Mouse (Mus musculus): ENCODE data around the gene Wnt3a. TPM values are rescaled to one million over a fixed set of nuclear protein-coding genes. Genes with fewer than 3 reads are reported as not detected.
"Not testable (repeated sequence)": the region's sequence is repeated elsewhere in the genome, so short reads cannot be mapped to it uniquely, and the experiment has no call there.

Wnt3a gene
- polyA plus RNA-seq, 1 experiment from 2014 or later, result 1.2 TPM

DNA sequence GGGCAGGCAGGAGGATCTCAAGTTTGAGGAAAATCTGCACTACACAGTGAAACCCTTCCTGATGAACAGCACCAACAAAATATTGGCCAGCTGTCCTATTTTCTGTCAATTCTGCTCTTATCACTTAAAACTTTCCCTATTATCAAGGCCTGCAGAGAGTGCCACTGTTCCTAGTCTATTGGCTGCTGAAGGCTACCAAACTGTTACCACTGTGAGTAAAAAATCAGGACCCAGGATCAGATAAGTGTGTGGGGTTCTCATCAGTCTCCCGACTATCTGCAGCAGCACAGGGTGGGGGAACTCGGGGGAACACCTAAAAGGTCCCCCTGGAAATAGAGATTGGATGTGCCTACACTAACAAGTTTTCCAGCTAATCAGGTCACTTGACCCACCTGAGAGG, 65.4 kb downstream of the Wnt3a start:
- WGBS, result 84% methylated on average over 2 of the region's 2 CpGs
- H3K36me3 ChIP-seq, result 0 out of 2 replicates have a peak, but pooled peaks cover 4% of the 10 kb centered on the region
- peak overlapping the region; percentile 98 for H3K4me2 ChIP-seq
- H3K27ac ChIP-seq (replicated peaks), result no peak overlapping the region
- H3K9ac ChIP-seq, result peak overlapping the region; percentile 34; the same call in 1 of the 2 replicates
- peak overlapping the region; percentile 1; the same call in 1 of the 2 replicates for H3K4me3 ChIP-seq
- ATAC-seq (ENCODE audit: low read depth), result no peak
- no peaks in the 10 kb centered on the region for H3K27me3 ChIP-seq
- peaks cover 64% of the 10 kb centered on the region for H3K4me1 ChIP-seq (replicated peaks)
- no peaks in the 10 kb centered on the region for H3K9me3 ChIP-seq

DNA sequence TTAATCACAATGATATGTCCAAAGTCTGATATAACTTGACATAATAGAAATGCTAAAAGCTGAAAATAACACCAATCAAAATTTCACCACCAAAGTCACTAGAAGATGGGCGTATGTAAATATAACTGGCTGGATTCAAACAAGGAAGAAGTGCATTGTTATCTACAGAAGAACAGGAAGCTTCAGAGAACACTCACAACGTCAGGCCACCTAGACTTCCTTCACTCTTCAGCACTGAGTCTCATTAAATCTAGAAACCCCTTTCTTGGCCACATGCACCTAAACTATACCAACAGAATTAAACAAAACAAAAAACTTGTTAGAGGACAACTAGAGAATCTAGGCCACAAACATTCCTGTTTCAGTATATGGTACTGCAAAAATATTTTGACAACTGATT, 66.1 kb downstream of the Wnt3a start:
- peaks cover 64% of the 10 kb centered on the region for H3K4me1 ChIP-seq (replicated peaks)

DNA sequence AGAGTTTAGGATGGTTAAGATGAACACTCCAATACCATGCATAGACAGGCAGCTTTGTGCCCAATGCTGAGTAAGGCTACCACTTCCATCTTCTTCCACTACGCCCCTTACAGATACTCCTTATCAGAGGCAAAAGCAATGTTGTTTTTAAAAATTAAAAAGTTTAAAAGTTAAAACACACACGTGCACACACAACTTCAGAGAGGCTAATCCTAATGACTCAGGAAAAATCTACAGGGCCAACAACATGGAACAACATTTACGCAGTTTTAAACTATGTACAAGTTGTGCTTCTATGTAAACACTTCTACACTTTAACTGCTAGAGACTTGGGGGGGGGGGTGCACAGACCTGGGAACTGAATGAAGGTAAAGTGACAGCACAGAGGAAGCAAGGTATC, 66.5 kb downstream of the Wnt3a start:
- H3K9ac ChIP-seq, result no peak overlapping the region
- H3K9me3 ChIP-seq, result no peaks in the 10 kb centered on the region
- H3K27ac ChIP-seq (replicated peaks), result no peak overlapping the region
- H3K4me2 ChIP-seq, result peak overlapping the region; percentile 7; the same call in 1 of the 2 replicates
- peaks cover 10% of the 10 kb centered on the region; the same call in 1 of the 2 replicates for H3K36me3 ChIP-seq
- H3K27me3 ChIP-seq, result no peaks in the 10 kb centered on the region
- ATAC-seq (ENCODE audit: low read depth), result no peak
- H3K4me1 ChIP-seq (replicated peaks), result peaks cover 64% of the 10 kb centered on the region
- WGBS, result 97% methylated on average over 3 of the region's 3 CpGs
- H3K4me3 ChIP-seq, result no peak overlapping the region

More for the DNA sequence above, 66.1 kb downstream of the Wnt3a start:
- no peaks in the 10 kb centered on the region for H3K27me3 ChIP-seq
- H3K9ac ChIP-seq, result no peak overlapping the region
- ATAC-seq (ENCODE audit: low read depth), result no peak
- H3K4me3 ChIP-seq, result no peak overlapping the region
- H3K4me2 ChIP-seq, result peak overlapping the region; percentile 7; the same call in 1 of the 2 replicates
- 78% methylated on average over 2 of the region's 2 CpGs for WGBS
- 0 out of 2 replicates have a peak, but pooled peaks cover 7% of the 10 kb centered on the region for H3K36me3 ChIP-seq
- no peaks in the 10 kb centered on the region for H3K9me3 ChIP-seq
- no peak overlapping the region for H3K27ac ChIP-seq (replicated peaks)

DNA sequence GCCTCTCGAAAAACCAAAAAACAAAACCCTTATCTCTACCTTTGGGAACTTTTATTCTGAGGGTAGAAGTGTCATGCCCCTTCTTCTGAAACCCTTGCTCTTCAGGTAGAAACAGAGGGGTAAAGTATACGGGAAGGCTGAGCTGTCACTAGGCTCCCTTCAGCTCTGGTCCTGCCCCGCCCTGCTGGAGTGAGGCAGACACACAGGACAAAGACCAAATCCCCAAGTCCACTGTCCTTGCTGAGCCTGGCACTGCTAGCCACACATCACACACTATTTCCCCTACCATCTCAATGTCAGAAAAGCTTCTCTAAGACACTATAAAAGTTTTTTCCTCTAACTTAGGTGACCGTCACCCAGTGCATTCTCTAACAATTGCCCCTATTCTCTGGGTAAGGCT, 68.2 kb downstream of the Wnt3a start:
- no peak for ATAC-seq (ENCODE audit: low read depth)
- Histone ChIP-seq H3K27me3 (no peaks in the 10 kb centered on the region), H3K4me1 (replicated peaks) (peaks cover 56% of the 10 kb centered on the region), H3K4me2 (no peak overlapping the region), H3K9ac (no peak overlapping the region), H3K4me3 (no peak overlapping the region), H3K36me3 (peaks cover 21% of the 10 kb centered on the region; the same call in 1 of the 2 replicates), H3K9me3 (no peaks in the 10 kb centered on the region), H3K27ac (replicated peaks) (no peak overlapping the region)
- 92% methylated on average over 4 of the region's 4 CpGs for WGBS

DNA sequence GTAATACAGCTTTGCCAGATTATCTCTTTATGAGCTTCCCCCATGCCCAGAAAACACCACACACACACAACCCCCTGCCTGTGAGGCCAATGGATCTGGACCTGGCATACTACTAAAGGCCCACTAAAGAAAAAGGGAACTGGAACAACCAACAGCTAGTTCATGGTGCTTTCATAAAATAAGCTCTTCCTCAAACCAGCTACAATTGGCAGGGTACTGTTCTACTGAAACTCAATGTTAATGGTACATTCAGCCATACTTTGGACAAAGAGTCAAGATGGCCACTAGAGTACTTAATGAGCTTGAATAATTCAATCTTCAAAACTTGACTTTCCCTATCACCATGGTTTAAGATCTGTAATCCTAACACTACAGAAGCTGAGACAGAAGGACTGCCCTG, 68.9 kb downstream of the Wnt3a start:
- no peak overlapping the region for H3K4me2 ChIP-seq
- H3K9me3 ChIP-seq, result no peaks in the 10 kb centered on the region
- peaks cover 21% of the 10 kb centered on the region; the same call in 1 of the 2 replicates for H3K36me3 ChIP-seq
- H3K9ac ChIP-seq, result no peak overlapping the region
- no peak overlapping the region for H3K4me3 ChIP-seq
- no peak overlapping the region for H3K27ac ChIP-seq (replicated peaks)
- peaks cover 49% of the 10 kb centered on the region for H3K4me1 ChIP-seq (replicated peaks)
- no peaks in the 10 kb centered on the region for H3K27me3 ChIP-seq
- ATAC-seq (ENCODE audit: low read depth), result no peak

DNA sequence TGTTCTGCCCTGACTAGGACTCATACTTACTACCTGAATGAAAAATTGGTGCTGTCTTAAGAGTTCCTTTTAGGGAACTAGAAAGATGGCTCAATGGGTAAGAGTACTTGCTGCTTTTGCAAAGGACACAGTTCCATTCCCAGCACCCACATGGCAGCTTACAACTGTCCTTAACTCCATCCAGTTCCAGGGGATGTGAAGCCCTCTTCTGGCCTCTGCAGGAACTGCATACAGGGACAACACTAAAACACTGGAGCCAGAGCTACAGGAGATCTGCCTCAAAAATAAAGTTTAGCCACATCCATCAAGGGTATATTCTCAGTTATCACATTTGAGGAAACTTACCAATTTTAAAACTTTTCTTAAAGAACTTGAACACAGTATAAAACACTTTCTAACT, 71.5 kb downstream of the Wnt3a start:
- Histone ChIP-seq H3K4me3 (no peak overlapping the region), H3K27me3 (no peaks in the 10 kb centered on the region), H3K36me3 (peaks cover 27% of the 10 kb centered on the region; the same call in 1 of the 2 replicates), H3K27ac (replicated peaks) (no peak overlapping the region), H3K9ac (no peak overlapping the region), H3K9me3 (no peaks in the 10 kb centered on the region), H3K4me1 (replicated peaks) (peaks cover 24% of the 10 kb centered on the region), H3K4me2 (no peak overlapping the region)
- ATAC-seq (ENCODE audit: low read depth), result no peak

DNA sequence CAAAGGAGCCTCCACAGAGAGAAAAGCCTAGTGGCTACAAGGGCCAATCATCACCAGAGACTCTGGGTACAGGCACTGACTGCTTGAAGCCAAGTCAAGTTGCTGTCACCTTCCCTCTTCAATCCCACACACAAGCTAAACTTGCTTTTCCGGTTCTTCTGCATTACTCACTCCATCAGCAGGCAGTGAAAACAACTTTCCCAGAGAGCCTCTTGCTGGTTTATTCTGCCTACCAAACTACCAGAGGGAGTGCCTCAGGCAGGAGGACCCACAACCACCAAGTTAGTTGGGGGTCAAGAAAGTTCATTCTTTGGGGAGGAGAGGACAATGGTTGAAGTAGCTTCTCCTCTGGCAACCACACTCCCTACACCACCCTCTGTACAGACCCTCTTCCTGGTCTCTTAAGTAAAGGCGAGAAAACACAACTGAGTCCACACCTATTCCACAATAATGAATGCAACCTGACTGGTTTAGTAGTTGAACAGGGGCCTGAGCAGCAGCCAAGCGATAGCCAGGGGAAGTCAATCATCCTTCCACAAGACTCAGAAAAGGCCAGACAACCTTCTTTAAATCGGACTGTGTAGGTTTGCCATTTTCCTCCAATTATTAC, 72.1 kb downstream of the Wnt3a start:
- H3K27me3 ChIP-seq, result no peaks in the 10 kb centered on the region
- H3K4me2 ChIP-seq, result no peak overlapping the region
- H3K36me3 ChIP-seq, result peaks cover 23% of the 10 kb centered on the region; the same call in 1 of the 2 replicates
- H3K9ac ChIP-seq, result no peak overlapping the region
- WGBS, result 91% methylated on average over 4 of the region's 4 CpGs
- H3K4me1 ChIP-seq (replicated peaks), result peaks cover 18% of the 10 kb centered on the region
- ATAC-seq (ENCODE audit: low read depth), result no peak
- no peak overlapping the region for H3K4me3 ChIP-seq
- no peak overlapping the region for H3K27ac ChIP-seq (replicated peaks)
- H3K9me3 ChIP-seq, result no peaks in the 10 kb centered on the region

DNA sequence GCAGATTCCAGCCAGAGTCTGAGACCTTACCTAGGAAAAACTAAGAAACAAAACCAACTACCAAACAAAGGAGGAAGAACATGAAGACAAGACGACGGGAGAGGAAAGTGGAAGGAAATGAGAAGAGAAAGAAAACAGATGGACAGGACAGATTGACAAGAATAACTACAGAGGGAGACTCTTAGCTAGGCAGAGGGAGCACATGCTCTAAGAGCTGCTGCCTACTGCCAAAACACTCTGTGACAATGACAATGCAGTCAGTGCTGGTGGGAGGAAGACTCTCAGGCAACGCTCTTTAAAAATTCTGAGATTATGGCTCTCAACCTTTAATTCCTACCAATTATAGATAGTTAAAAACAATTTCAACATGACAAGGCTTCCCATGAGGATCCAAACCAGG, 73.6 kb downstream of the Wnt3a start:
- Histone ChIP-seq H3K27ac (replicated peaks) (no peak overlapping the region), H3K4me3 (no peak overlapping the region), H3K4me2 (no peak overlapping the region), H3K27me3 (no peaks in the 10 kb centered on the region), H3K36me3 (peaks cover 35% of the 10 kb centered on the region), H3K9me3 (no peaks in the 10 kb centered on the region), H3K4me1 (replicated peaks) (peaks cover 9% of the 10 kb centered on the region; the same call in 1 of the 2 replicates), H3K9ac (no peak overlapping the region)
- 82% methylated on average over 3 of the region's 3 CpGs for WGBS
- ATAC-seq (ENCODE audit: low read depth), result no peak

DNA sequence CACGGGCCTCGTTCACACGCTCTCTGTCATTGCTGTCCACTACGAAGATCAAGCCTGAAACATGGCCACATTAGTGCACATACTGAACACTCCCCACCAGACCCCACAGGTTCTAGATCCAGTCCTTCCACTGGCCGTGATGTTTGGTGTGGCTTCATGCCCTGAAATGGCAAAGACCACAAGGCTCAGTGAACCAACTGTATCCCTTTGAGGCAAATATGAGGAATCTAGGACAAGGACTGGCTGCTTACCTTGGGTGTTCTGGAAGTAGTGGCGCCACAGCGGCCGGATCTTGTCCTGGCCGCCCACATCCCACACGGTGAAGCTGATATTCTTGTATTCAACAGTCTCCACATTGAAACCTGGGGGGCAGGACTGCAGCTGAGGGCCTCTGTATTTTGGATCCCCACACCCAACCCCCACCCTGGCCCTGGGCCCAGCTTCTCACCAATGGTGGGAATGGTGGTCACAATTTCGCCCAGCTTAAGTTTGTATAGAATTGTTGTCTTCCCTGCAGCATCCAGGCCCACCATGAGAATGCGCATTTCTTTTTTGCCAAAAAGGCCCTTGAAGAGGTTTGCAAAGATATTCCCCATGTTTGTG, 77.6 kb downstream of the Wnt3a start:
- Histone ChIP-seq H3K4me2 (no peak overlapping the region), H3K4me1 (replicated peaks) (peaks cover 19% of the 10 kb centered on the region), H3K9ac (no peak overlapping the region), H3K9me3 (no peaks in the 10 kb centered on the region), H3K4me3 (no peak overlapping the region), H3K36me3 (peaks cover 50% of the 10 kb centered on the region), H3K27ac (replicated peaks) (no peak overlapping the region), H3K27me3 (no peaks in the 10 kb centered on the region)
- no peak for ATAC-seq (ENCODE audit: low read depth)
- WGBS, result 93% methylated on average over 12 of the region's 12 CpGs

DNA sequence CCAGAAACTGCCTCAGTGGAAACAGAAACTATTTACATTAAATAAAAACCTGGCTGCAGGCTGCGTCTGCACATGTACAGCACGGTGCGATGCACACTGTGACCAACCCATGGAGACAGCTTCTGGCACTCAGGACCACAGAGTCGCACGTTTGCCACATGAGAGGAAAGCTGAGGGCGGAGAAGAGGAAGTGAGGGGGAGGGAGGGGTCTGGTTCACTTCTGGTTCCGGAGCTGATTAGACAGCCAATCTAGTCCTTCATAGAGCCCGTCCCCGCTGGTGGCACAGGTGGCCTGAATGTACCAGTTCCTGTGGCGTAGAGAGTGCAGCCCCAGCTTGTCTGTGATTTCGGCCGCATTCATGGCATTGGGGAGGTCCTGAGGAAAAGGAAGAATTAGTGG, 78.2 kb downstream of the Wnt3a start:
- WGBS, result 87% methylated on average over 12 of the region's 12 CpGs
- H3K4me3 ChIP-seq; H3K9me3 ChIP-seq; H3K9ac ChIP-seq; H3K27ac ChIP-seq (replicated peaks); H3K27me3 ChIP-seq; ATAC-seq (ENCODE audit: low read depth); H3K4me2 ChIP-seq: not testable (repeated sequence)
- peaks cover 46% of the 10 kb centered on the region for H3K36me3 ChIP-seq
- peaks cover 25% of the 10 kb centered on the region for H3K4me1 ChIP-seq (replicated peaks)

DNA sequence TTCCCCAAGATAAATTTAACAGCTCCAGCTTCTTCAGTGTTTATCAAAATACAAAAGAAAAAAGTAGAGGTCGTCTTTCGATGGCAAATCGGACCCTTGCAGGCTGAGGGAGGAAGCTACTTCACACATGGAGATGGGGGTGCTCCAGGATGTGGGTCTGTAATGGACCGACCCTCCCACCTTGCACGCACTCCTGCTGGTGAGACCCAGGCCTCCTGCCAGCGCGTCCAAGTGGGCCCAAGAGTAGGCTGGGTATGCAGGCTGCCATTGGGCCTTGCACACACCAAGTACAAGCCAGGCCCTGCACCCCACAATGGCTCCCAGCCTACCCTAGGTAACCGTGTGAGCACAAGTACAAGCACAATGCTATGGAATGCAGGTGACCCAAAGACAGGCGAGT, 79.0 kb downstream of the Wnt3a start:
- not testable (repeated sequence) for ATAC-seq (ENCODE audit: low read depth); H3K27ac ChIP-seq (replicated peaks); H3K9me3 ChIP-seq; H3K4me2 ChIP-seq; H3K9ac ChIP-seq; H3K27me3 ChIP-seq; H3K4me3 ChIP-seq
- Histone ChIP-seq H3K4me1 (replicated peaks) (peaks cover 25% of the 10 kb centered on the region), H3K36me3 (peaks cover 47% of the 10 kb centered on the region)
- 86% methylated on average over 9 of the region's 9 CpGs for WGBS

DNA sequence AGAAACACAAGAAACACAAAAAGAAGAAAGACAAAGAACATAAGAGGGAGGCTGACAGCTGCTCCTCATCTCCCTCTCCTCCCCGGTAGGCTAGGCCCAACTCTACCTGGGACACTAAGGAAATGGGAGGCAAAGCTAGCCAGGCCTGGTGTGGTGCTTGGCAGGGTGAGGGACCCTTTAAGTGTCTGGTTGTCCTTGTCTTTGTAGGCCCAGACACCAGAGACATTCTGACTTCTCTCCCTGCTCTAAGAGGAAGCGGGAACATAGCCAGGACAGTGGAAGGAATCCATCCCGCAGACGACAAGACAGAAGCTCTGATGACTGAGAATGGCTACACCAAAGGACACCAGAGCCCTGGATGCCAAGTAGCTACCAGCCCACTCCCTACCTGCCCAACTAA, 80.5 kb downstream of the Wnt3a start:
- 0 out of 2 replicates have a peak overlapping the region, but pooled peaks have one; percentile 78 for H3K9ac ChIP-seq
- H3K9me3 ChIP-seq, result no peaks in the 10 kb centered on the region
- H3K27ac ChIP-seq (replicated peaks), result no peak overlapping the region
- no peak overlapping the region for H3K4me2 ChIP-seq
- no peak overlapping the region for H3K4me3 ChIP-seq
- H3K4me1 ChIP-seq (replicated peaks), result peaks cover 25% of the 10 kb centered on the region
- 87% methylated on average over 4 of the region's 4 CpGs for WGBS
- H3K36me3 ChIP-seq, result peaks cover 57% of the 10 kb centered on the region
- no peaks in the 10 kb centered on the region for H3K27me3 ChIP-seq
- ATAC-seq (ENCODE audit: low read depth), result no peak

Measured in neural tube, embryonic 13.5 days (tissue).